Mouse (Mus musculus) embryonic facial prominence, embryonic 14.5 days (tissue): ENCODE results near the gene Wnt9b. TPM values are rescaled to one million over a fixed set of nuclear protein-coding genes. Genes with fewer than 3 reads are reported as not detected.

Source experiments
- ATAC-seq: fragments of 200-750 bp; cut with Nextera tagmentation; 2 replicates; pipeline ENCODE4 v1.8.0; 2017; ENCODE audit warnings: low read depth, moderate number of reproducible peaks, moderate TSS enrichment
- DNase-seq: peaks from one replicate; pipeline ENCODE4 v3.0.0-alpha.2; 2015; ENCODE audit warnings: low spot score
- H3K27ac ChIP-seq: fragments of 300-500 bp; sonication (generic); replicated peaks from 2 replicates; pipeline ENCODE4 v1.5.1; 2014; ENCODE audit warnings: low read depth, mild to moderate bottlenecking, low read length, moderate library complexity
- H3K27me3 ChIP-seq: fragments of 300-500 bp; sonication (generic); replicated peaks from 2 replicates; pipeline ENCODE4 v1.6.1; 2014; ENCODE audit warnings: low read length; ENCODE audit not compliant: control insufficient read depth, insufficient read depth
- H3K36me3 ChIP-seq: fragments of 300-500 bp; sonication (generic); 2 replicates; pipeline ENCODE4 v1.6.1; 2014; ENCODE audit warnings: low read length, mixed read lengths; ENCODE audit not compliant: control insufficient read depth, insufficient read depth
- H3K4me1 ChIP-seq: fragments of 300-500 bp; sonication (generic); 2 replicates; pipeline ENCODE4 v1.6.1; 2014; ENCODE audit warnings: antibody characterized with exemption, low read length; ENCODE audit not compliant: control insufficient read depth, insufficient read depth
- H3K4me2 ChIP-seq: fragments of 300-500 bp; sonication (generic); 2 replicates; pipeline ENCODE4 v1.6.1; 2014; ENCODE audit warnings: low read depth, mild to moderate bottlenecking, low read length, moderate library complexity, mixed read lengths
- H3K4me3 ChIP-seq: fragments of 300-500 bp; sonication (generic); 2 replicates; pipeline ENCODE4 v1.5.1; 2014; ENCODE audit warnings: low read depth, mild to moderate bottlenecking, low read length
- H3K9ac ChIP-seq: fragments of 300-500 bp; sonication (generic); 2 replicates; pipeline ENCODE4 v1.6.1; 2014; ENCODE audit warnings: low read depth, mild to moderate bottlenecking, low read length, moderate library complexity, mixed read lengths
- H3K9me3 ChIP-seq: fragments of 300-500 bp; sonication (generic); 2 replicates; pipeline ENCODE4 v1.6.1; 2016; ENCODE audit warnings: low read length; ENCODE audit not compliant: control insufficient read depth
- WGBS: fragments of 180-500 bp; shearing (Covaris S2); extraction: QIAGEN DNeasy Blood & Tissue Kit; methylation state at CpG from one replicate; pipeline ENCODE4 v1.1.7; 2014; 5-methylcytosine and 5-hydroxymethylcytosine counted together
- polyA plus RNA-seq: library from polyadenylated mRNA; unstranded; fragments of >200 nt; fragmentation: Nextera tagmentation; extraction: Ambion mirVana; gene quantifications from 2 replicates; pipeline ENCODE4 v1.2.1, GENCODE M21; 2014

Gene Wnt9b
- polyA plus RNA-seq, 1 experiment from 2014 or later, result 0.42 TPM

DNA sequence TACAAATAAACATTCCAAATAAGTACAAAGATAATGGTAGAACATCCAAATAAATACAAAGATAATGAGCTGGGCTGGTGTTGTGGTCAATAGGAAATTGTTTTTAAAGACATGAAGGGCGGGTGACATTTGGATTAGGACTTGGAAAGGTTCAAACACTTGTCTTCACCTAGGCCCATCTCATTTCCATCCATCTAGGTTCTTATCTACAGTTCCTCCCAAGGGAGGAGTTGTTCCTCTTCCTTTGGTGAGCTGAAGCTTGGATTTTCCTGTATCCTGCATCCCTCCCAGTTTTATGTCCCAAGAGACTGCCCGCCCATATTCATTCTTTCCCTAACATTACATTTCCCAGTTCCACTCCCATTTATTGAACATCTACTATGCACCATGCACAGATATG, 51.4 kb downstream of the Wnt9b start:
- H3K9me3 ChIP-seq, result no peaks in the 10 kb centered on the region
- 63% methylated on average over 2 of the region's 2 CpGs for WGBS
- H3K9ac ChIP-seq, result peak overlapping the region; percentile 92
- H3K4me2 ChIP-seq, result peak overlapping the region; percentile 66
- no peaks in the 10 kb centered on the region for H3K27me3 ChIP-seq
- no peak for DNase-seq
- ATAC-seq, result no peak
- peak overlapping the region; percentile 98 for H3K27ac ChIP-seq
- H3K4me3 ChIP-seq, result peak overlapping the region; percentile 81
- H3K4me1 ChIP-seq, result peaks cover 4% of the 10 kb centered on the region; the same call in 1 of the 2 replicates
- no peaks in the 10 kb centered on the region for H3K36me3 ChIP-seq

DNA sequence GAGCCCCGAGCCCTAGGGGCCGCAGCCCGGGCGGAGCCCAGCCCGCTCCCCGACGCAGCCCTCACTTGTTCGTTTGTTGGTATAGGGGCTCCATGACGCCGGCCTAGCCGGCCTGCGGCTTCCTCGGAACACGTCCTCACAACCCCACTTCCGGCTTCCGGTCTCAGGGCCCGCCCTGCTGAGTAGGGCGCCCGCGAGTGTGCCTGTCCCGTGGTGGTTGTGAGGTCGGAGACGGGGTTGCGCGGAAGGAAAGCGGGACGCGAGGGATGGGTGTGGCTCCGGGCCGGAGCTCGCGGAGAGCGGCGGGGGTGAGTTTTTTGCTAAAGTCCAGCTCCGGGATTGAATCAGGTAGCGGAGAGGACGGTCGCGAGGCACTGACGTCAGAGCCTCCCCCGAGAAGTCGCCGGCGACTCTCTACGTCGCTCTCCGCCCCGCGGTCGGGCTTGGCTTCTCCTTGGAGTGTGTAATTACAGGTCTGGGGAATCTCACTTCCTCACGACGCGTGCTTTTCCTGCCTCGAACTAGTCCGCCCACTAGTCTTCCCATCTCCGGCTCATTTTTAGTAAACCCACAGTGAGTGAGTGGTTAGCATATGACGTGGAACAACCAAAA, 52.0 kb downstream of the Wnt9b start, which contains the start of gene Gosr2:
Gene Gosr2 (minus strand): TSS at position 334 of the 612 bp plus-strand sequence.
- Histone ChIP-seq H3K27me3 (no peaks in the 10 kb centered on the region), H3K27ac (peak within 1 kb of the TSS; percentile 98), H3K9me3 (no peaks in the 10 kb centered on the region), H3K4me3 (peak within 1 kb of the TSS; percentile 81), H3K4me1 (peaks cover 4% of the 10 kb centered on the region; the same call in 1 of the 2 replicates), H3K36me3 (no peaks in the 10 kb centered on the region), H3K9ac (peak within 1 kb of the TSS; percentile 92), H3K4me2 (peak within 1 kb of the TSS; percentile 66)
- peak; percentile 97 for DNase-seq
- under 1% methylated on average over 54 of the region's 57 CpGs for WGBS
- peak; percentile 97 for ATAC-seq

DNA sequence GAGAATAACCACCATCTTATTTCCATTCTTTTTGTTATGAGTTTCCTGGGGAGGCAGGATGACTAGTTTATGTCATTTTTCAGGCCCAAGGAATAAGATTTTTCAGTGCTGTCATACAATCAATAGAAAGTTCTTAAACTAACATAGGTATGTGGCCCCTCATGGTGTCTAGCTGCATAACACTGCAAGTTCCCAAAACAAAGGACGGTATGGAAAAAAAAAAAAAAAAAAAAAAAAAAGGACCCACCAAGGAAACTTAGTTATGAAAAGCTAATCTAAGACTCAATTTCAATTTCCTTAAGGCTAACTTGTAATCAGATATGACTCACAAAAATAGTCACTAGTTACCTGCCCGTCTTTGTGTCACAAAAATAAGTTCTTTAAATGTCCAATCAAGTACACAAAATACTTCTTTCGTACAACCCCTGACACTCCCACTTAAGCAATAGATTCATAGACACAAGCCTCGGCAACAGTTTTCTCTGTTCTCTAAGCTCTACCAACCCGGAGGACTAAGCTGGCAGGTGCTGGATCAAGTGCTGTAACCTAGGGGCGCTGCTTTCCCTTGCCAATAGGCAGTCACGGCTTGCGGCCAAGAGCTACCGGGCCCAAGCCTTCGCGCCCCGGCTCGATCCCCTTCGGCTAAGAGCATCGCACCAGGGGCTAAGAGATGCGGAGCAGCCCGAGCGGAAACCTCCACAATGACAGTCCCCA, 52.6 kb downstream of the Wnt9b start:
- peaks cover 4% of the 10 kb centered on the region; the same call in 1 of the 2 replicates for H3K4me1 ChIP-seq
- H3K4me3 ChIP-seq, result peak overlapping the region; percentile 81
- no peaks in the 10 kb centered on the region for H3K9me3 ChIP-seq
- DNase-seq (peak; percentile 56), ATAC-seq (peak; percentile 47)
- no peaks in the 10 kb centered on the region for H3K36me3 ChIP-seq
- H3K9ac ChIP-seq, result peak overlapping the region; percentile 92
- H3K27ac ChIP-seq, result peak overlapping the region; percentile 98
- WGBS, result 2% methylated on average over 14 of the region's 18 CpGs
- H3K27me3 ChIP-seq, result no peaks in the 10 kb centered on the region
- H3K4me2 ChIP-seq, result peak overlapping the region; percentile 66

DNA sequence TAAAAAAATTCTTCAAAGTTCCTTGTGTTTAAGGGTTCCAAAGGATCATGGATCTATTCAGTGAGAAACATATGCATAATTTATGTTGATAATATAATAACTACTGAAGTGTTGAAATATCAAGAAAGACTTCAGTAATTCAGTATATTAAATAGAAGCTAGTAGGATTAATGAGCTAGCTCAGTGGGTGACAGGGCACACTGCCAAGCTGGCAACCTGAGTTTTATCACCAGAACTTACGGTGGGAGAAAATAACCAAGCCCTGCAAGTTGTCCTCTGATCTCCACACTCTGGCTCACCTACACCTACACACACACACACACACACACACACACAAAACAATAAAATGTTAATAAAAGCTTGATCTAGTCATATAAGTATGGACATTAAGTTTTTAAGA, 56.4 kb downstream of the Wnt9b start:
- Histone ChIP-seq H3K4me1 (peaks cover 1% of the 10 kb centered on the region; the same call in 1 of the 2 replicates), H3K27me3 (no peaks in the 10 kb centered on the region), H3K9ac (no peak overlapping the region), H3K36me3 (peaks cover 11% of the 10 kb centered on the region; the same call in 1 of the 2 replicates), H3K4me3 (no peak overlapping the region), H3K9me3 (no peaks in the 10 kb centered on the region), H3K27ac (no peak overlapping the region), H3K4me2 (no peak overlapping the region)
- DNase-seq, result no peak
- WGBS, result 75% methylated on average over 1 of the region's 1 CpGs
- no peak for ATAC-seq

DNA sequence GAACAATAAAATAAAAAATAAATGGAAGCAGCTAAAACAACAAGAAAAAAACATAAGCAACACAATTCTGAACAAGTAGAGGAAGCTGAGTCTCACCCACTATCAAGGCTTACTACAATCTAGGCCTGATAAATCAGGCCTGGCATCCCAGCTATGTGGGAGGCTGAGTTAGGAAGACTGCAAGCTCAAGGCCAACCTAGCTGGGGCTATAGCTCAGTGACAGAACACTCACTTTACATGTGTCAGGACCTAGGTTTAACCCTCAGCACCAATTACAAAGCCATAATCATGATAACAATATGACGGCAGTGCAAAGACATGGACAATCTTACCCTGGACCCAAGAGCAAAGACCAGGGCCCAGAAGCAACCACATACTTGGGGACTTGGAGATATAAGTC, 58.6 kb downstream of the Wnt9b start:
- no peak overlapping the region for H3K4me2 ChIP-seq
- H3K36me3 ChIP-seq, result peaks cover 32% of the 10 kb centered on the region
- H3K27me3 ChIP-seq, result no peaks in the 10 kb centered on the region
- WGBS, result 92% methylated on average over 1 of the region's 1 CpGs
- no peaks in the 10 kb centered on the region for H3K9me3 ChIP-seq
- no peaks in the 10 kb centered on the region for H3K4me1 ChIP-seq
- H3K9ac ChIP-seq, result no peak overlapping the region
- DNase-seq, result no peak
- H3K27ac ChIP-seq, result no peak overlapping the region
- no peak for ATAC-seq
- no peak overlapping the region for H3K4me3 ChIP-seq

DNA sequence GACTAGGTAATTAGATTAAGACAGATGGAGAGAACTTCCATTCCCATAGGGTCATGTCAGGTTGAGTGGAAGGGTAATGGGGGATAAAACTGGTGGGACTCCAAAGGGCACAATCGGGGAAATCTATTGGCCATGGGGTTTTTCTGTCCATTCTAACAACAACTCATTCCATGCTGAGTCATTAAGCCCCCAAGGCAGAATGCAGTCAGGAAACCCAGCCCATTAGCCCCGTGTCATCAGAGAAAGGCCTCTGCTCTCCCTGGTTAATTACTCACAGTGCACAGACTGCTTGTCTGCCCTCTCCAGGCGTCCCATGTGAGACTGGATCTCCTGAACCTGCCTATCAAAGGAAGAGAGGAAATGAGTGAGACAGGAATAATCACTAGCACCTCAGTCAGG, 60.6 kb downstream of the Wnt9b start:
- WGBS, result 18% methylated on average over 3 of the region's 3 CpGs
- DNase-seq (no peak), ATAC-seq (no peak)
- Histone ChIP-seq H3K4me2 (no peak overlapping the region), H3K9me3 (no peaks in the 10 kb centered on the region), H3K4me1 (no peaks in the 10 kb centered on the region), H3K4me3 (no peak overlapping the region), H3K27me3 (no peaks in the 10 kb centered on the region), H3K36me3 (peaks cover 53% of the 10 kb centered on the region), H3K9ac (no peak overlapping the region), H3K27ac (no peak overlapping the region)

DNA sequence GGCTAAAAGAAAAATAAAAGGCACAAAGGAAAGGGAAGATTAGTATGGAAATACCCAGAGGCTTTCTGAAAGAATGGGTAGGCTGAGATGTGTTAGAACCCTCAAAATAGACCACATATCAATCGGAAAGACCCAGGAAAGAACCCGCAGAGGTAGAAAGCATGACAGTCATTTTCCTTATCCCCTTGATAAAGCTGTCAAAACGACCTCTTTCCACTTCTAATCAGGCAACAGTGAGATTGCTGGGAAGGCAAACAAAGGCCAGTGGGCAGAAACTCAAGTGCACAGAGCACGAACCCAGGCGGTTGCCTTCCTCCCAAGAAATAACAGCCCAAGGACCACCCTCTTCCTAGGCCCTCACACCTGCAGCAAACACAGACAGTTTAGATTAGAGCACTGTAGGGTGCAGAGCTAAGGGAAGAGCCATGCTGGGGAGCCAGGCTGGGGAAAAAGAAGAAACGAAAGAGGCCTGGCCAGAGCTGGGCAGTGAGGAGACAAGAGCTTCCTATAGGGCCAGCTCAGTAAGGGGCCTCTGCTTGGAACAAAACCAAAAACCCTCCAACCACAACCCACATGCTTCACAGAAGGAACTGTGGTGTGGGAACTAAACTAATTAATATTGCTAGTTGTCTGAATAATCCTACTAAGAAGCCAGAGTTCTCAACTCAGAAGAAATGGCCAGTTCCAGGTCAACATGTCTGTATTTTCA, 61.2 kb downstream of the Wnt9b start:
- no peak overlapping the region for H3K4me2 ChIP-seq
- no peaks in the 10 kb centered on the region for H3K4me1 ChIP-seq
- no peaks in the 10 kb centered on the region for H3K9me3 ChIP-seq
- peaks cover 58% of the 10 kb centered on the region for H3K36me3 ChIP-seq
- ATAC-seq (no peak), DNase-seq (no peak)
- H3K27me3 ChIP-seq, result no peaks in the 10 kb centered on the region
- H3K9ac ChIP-seq, result no peak overlapping the region
- H3K4me3 ChIP-seq, result no peak overlapping the region
- no peak overlapping the region for H3K27ac ChIP-seq
- WGBS, result 56% methylated on average over 6 of the region's 6 CpGs

DNA sequence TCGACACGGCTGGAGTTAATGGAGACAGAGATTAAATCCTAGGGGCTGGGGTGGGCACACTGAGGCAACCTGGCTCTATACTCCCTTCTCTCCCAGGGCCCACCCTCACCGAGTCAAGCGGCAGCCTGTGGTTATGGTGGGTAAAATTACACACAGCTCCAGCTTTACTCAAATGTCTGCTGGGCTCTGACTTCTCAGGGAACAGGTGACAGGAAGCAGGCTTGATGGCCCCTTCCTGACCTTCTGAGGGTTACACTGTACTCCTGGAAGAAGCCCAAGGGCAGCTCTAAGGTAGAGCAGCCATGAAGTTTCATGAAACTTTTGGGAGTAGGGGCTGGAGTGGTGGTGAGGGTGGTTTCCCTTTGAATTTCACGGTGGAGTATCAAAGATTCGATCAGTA, 62.9 kb downstream of the Wnt9b start:
- DNase-seq, result no peak
- Histone ChIP-seq H3K9ac (no peak overlapping the region), H3K36me3 (peaks cover 75% of the 10 kb centered on the region), H3K4me2 (no peak overlapping the region), H3K9me3 (no peaks in the 10 kb centered on the region), H3K27ac (no peak overlapping the region), H3K4me1 (no peaks in the 10 kb centered on the region), H3K4me3 (no peak overlapping the region), H3K27me3 (no peaks in the 10 kb centered on the region)
- 59% methylated on average over 6 of the region's 6 CpGs for WGBS
- 0 out of 2 replicates have a peak, but pooled peaks have one; percentile 9 for ATAC-seq
